Mouse (Mus musculus) gastrocnemius, adult 2 months (tissue): ENCODE measurements around the gene Ankrd23. TPM values are rescaled to one million over a fixed set of nuclear protein-coding genes. Genes with fewer than 3 reads are reported as not detected.

Experiments
- DNase-seq: peaks from one replicate; pipeline ENCODE4 v3.0.0; 2022
- H3K27ac ChIP-seq: fragments of 200-600 bp; 2 replicates; pipeline ENCODE4 v1.8.1; 2022; ENCODE audit warnings: mild to moderate bottlenecking
- H3K4me3 ChIP-seq: fragments of 200-600 bp; 2 replicates; pipeline ENCODE4 v1.8.1; 2022; ENCODE audit warnings: mild to moderate bottlenecking, moderate library complexity
- CTCF ChIP-seq: fragments of 200-600 bp; IDR thresholded peaks from 2 replicates; pipeline ENCODE4 v1.8.1; 2022; ENCODE audit warnings: antibody characterized with exemption, mild to moderate bottlenecking, moderate library complexity
- intact Hi-C: fragments of 180-260 bp; cut with DNase I; formaldehyde crosslinking; loops from one replicate; pipeline ENCODE4 v1.15.1; 2025
- total RNA-seq, 2 experiments: library from RNA; stranded (reverse); gene quantifications; 2 replicates each; pipeline ENCODE4 v1.2.3; 2021

Gene Ankrd23
- total RNA-seq, 2 experiments from 2014 or later: 1,971 to 4,216 TPM

- H3K4me3 ChIP-seq: peak overlapping the region; percentile 13
- no peak for TF ChIP-seq CTCF
- intact Hi-C loops: loop anchor here (5.0 kb wide), 1 partner anchor 68 kb away; no protein-coding TSS in a partner anchor
Observed at GRCm38 (mm10) chr1:36549491-36549890, 12.8 kb upstream of the Ankrd23 start.

GRCm38 (mm10) chr1:36548771-36549170, 12.1 kb upstream of the Ankrd23 start:
- peak; percentile 18 for DNase-seq
- intact Hi-C loops: loop anchor here (5.0 kb wide), 1 partner anchor 69 kb away; no protein-coding TSS in a partner anchor
- Histone ChIP-seq H3K4me3 (no peak overlapping the region), H3K27ac (peak overlapping the region; percentile 81)
- no peak for TF ChIP-seq CTCF

More at GRCm38 (mm10) chr1:36549491-36549890, 12.8 kb upstream of the Ankrd23 start:
- H3K27ac ChIP-seq: peak overlapping the region; percentile 81; the same call in 1 of the 2 replicates
- DNase-seq: peak; percentile 17

- Histone ChIP-seq H3K27ac (peak overlapping the region; percentile 81), H3K4me3 (no peak overlapping the region)
- intact Hi-C loops: loop anchor here (1.0 to 5.0 kb wide), 3 partner anchors 69 to 136 kb away; no protein-coding TSS in a partner anchor
- TF ChIP-seq CTCF: no peak
- DNase-seq: peak; percentile 69
Observed at GRCm38 (mm10) chr1:36547981-36548598, 11.4 kb upstream of the Ankrd23 start.

GRCm38 (mm10) chr1:36546888-36547471, 10.3 kb upstream of the Ankrd23 start, which contains the start of gene Ankrd39:
Gene Ankrd39, minus strand, starts transcription at chr1:36547445.
- intact Hi-C loops: loop anchor here (1.0 to 5.0 kb wide), 3 partner anchors 70 to 137 kb away; no protein-coding TSS in a partner anchor
- peak within 1 kb of the TSS; percentile 84 for H3K4me3 ChIP-seq
- H3K27ac ChIP-seq: peak within 1 kb of the TSS; percentile 94
- DNase-seq: peak; percentile 99
- peak; percentile 100; the same call in 1 of the 2 replicates for TF ChIP-seq CTCF

GRCm38 (mm10) chr1:36545845-36546600, 9.3 kb upstream of the Ankrd23 start:
- intact Hi-C loops: loop anchor here (5.0 kb wide), 1 partner anchor 71 kb away; no protein-coding TSS in a partner anchor
- H3K4me3 ChIP-seq: peak overlapping the region; percentile 84
- DNase-seq: peak; percentile 38
- peak overlapping the region; percentile 94 for H3K27ac ChIP-seq
- TF ChIP-seq CTCF: peak; percentile 34

DNA sequence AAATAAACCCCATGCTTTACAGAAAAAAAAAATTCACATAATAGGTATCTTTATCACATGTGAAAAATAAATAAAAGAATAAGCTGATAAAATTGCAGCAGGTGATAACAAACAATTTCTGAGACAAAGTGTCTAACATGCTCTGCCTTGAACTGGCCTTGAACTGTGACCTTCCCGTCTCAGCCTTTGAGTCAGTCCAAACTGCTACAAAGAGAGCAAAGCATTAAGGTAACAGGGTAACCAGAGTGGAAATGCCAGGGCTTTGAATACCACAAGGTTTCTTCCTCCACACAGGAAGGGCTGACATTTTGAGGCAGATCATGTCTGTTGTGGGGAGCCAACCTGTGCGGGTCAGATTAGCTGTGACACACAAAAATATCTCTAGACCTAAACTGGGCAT, 8.7 kb upstream of the Ankrd23 start:
- H3K4me3 ChIP-seq: peak overlapping the region; percentile 84
- TF ChIP-seq CTCF: no peak
- intact Hi-C loops: loop anchor here (5.0 kb wide), 1 partner anchor 72 kb away; no protein-coding TSS in a partner anchor
- DNase-seq: peak; percentile 8
- peak overlapping the region; percentile 94 for H3K27ac ChIP-seq

GRCm38 (mm10) chr1:36542925-36543324, 6.2 kb upstream of the Ankrd23 start:
- H3K4me3 ChIP-seq: no peak overlapping the region
- TF ChIP-seq CTCF: no peak
- peak; percentile 27 for DNase-seq
- peak overlapping the region; percentile 91 for H3K27ac ChIP-seq
- intact Hi-C loops: no loop called here

- H3K27ac ChIP-seq: peak overlapping the region; percentile 91
- TF ChIP-seq CTCF: no peak
- peak overlapping the region; percentile 21 for H3K4me3 ChIP-seq
- intact Hi-C loops: no loop called here
- peak; percentile 57 for DNase-seq
Observed at GRCm38 (mm10) chr1:36541844-36542243, 5.2 kb upstream of the Ankrd23 start.

GRCm38 (mm10) chr1:36540807-36541206, 4.1 kb upstream of the Ankrd23 start:
- TF ChIP-seq CTCF: no peak
- intact Hi-C loops: no loop called here
- Histone ChIP-seq H3K27ac (peak overlapping the region; percentile 91), H3K4me3 (peak overlapping the region; percentile 41)
- DNase-seq: no peak

GRCm38 (mm10) chr1:36540132-36540531, 3.4 kb upstream of the Ankrd23 start:
- Histone ChIP-seq H3K27ac (peak overlapping the region; percentile 91), H3K4me3 (peak overlapping the region; percentile 41)
- TF ChIP-seq CTCF: no peak
- DNase-seq: peak; percentile 71
- intact Hi-C loops: no loop called here

DNA sequence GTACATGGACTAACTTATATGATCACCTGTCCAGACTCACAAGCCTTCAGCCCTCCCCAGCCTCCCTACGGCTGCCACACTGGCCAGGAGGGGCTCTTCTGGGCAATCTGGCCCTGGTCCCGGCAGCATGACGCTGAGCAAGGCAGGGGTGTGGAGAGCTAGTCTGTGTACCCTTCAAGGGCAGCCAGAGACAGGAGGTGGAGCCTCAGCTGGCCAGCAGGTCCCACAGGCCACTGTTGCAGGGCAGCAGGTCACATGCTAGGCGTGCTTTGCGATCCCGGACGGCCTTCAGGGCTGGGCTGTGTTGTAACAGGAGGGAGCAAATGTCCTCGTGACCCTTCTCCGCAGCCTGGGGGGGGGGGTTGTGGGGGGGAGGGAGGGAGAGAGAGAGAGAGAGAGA, 2.5 kb upstream of the Ankrd23 start, which contains the start of gene Gm42417:
Gene Gm42417 (minus strand): TSS at position 244 of the 400 bp plus-strand sequence.
- intact Hi-C loops: no loop called here
- TF ChIP-seq CTCF: no peak
- Histone ChIP-seq H3K4me3 (peak within 1 kb of the TSS; percentile 32; the same call in 1 of the 2 replicates), H3K27ac (peak within 1 kb of the TSS; percentile 91)
- DNase-seq: peak; percentile 95

DNA sequence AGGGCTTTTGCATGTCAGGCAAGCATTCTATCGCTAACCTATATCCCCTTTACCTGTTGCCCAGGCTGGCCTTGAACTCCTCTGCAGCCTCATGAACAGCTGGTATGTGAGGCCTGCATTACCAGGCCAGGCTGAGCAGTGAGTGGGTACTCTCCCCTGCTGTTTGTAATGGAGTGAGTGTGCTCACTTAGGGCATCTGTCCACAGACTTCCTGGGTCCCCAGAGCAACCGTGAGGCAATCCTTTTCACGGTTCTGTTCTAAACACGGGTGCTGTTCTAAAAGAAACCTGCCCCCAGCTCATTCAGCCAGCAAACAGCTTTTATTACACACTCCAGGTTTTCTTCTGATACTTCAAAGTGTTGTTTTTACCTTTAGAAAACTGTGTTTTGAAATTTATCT, 2.0 kb upstream of the Ankrd23 start:
- Histone ChIP-seq H3K4me3 (peak overlapping the region; percentile 12; the same call in 1 of the 2 replicates), H3K27ac (peak overlapping the region; percentile 91)
- no peak for TF ChIP-seq CTCF
- intact Hi-C loops: no loop called here
- DNase-seq: peak; percentile 44

DNA sequence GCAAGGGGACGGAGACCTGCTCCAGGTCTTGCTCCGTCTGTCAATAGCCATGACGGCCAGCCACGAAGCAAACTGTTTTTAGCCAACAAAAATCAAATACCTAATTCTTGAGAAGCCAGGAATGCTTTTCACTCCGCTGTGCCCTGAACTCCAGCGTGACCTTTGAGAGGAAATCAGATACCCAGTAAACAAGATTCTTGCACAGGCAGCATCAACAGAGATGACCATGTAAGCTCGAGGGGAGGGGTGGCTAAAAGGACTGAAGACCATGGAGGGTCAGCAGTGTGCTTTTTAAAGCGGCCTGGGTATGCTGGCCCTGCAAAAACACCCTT, 320 bp downstream of the Ankrd23 start:
- no peak for DNase-seq
- no peak overlapping the region; the same call in 1 of the 2 replicates for H3K4me3 ChIP-seq
- intact Hi-C loops: no loop called here
- TF ChIP-seq CTCF: no peak
- peak overlapping the region; percentile 91 for H3K27ac ChIP-seq
